Mouse (Mus musculus) MEL (cell line): ENCODE data around the gene Hps5.
A peak's percentile ranks its signal among the peaks of the same experiment; 100 is the strongest.

Experiments
- CHD1 ChIP-seq: IDR thresholded peaks from 2 replicates; pipeline ENCODE4 v1.6.1; 2012; ENCODE audit warnings: low read depth, mild to moderate bottlenecking, inconsistent platforms, low read length, improper control_type of control experiment
- CTCF ChIP-seq, 3 experiments: IDR thresholded peaks in 2 of 3; conservative IDR thresholded peaks in 1 of 3; 2 replicates each; pipeline ENCODE4 v1.5.1; 2011 to 2012; ENCODE audit warnings: low read length in 3 of 3, low read depth in 2 of 3, mild to moderate bottlenecking in 2 of 3, improper control_type of control experiment in 1 of 3, inconsistent platforms in 1 of 3, mixed read lengths in 1 of 3, moderate library complexity in 1 of 3; ENCODE audit not compliant: control insufficient read depth in 1 of 3, insufficient read depth in 1 of 3, poor library complexity in 1 of 3, severe bottlenecking in 1 of 3
- E2F4 ChIP-seq: IDR thresholded peaks from 2 replicates; pipeline ENCODE4 v1.6.1; 2011; ENCODE audit warnings: low read depth, low read length, improper control_type of control experiment, borderline replicate concordance
- GATA1 ChIP-seq: IDR thresholded peaks from 2 replicates; pipeline ENCODE4 v1.6.1; 2011; ENCODE audit warnings: low read depth, low read length, improper control_type of control experiment
- MAFK ChIP-seq: IDR thresholded peaks from 2 replicates; pipeline ENCODE4 v1.6.1; 2011; ENCODE audit warnings: low read depth, mild to moderate bottlenecking, low read length, improper control_type of control experiment, borderline replicate concordance
- MAX ChIP-seq: IDR thresholded peaks from 2 replicates; pipeline ENCODE4 v1.6.1; 2011; ENCODE audit warnings: low read length, improper control_type of control experiment
- POLR2A ChIP-seq, 2 experiments: IDR thresholded peaks; 2 replicates each; pipeline ENCODE4 v1.6.1; 2011 to 2012; ENCODE audit warnings: low read length in 2 of 2, mild to moderate bottlenecking in 2 of 2, control low read depth in 1 of 2, improper control_type of control experiment in 1 of 2, low read depth in 1 of 2, moderate library complexity in 1 of 2; ENCODE audit not compliant: control insufficient read depth in 1 of 2, insufficient read depth in 1 of 2, poor library complexity in 1 of 2
- RAD21 ChIP-seq: IDR thresholded peaks from 2 replicates; pipeline ENCODE4 v1.6.1; 2011; ENCODE audit warnings: mild to moderate bottlenecking, low read depth, low read length, improper control_type of control experiment
- SIN3A ChIP-seq: IDR thresholded peaks from 2 replicates; pipeline ENCODE4 v1.6.1; 2012; ENCODE audit warnings: low read length, improper control_type of control experiment, inconsistent platforms
- USF1 ChIP-seq: IDR thresholded peaks from 2 replicates; pipeline ENCODE4 v1.6.1; 2014; ENCODE audit warnings: low read depth, mild to moderate bottlenecking, inconsistent platforms, low read length, improper control_type of control experiment, moderate library complexity
- ZC3H11A ChIP-seq: IDR thresholded peaks from 2 replicates; pipeline ENCODE4 v1.6.1; 2012; ENCODE audit warnings: low read depth, mild to moderate bottlenecking, inconsistent platforms, low read length, improper control_type of control experiment

- TF ChIP-seq CHD1 (no peak), MAX (peak; percentile 69; the same call in 1 of the 2 replicates), SIN3A (peak; percentile 23; the same call in 1 of the 2 replicates), E2F4 (no peak), USF1 (peak; percentile 93), ZC3H11A (no peak), RAD21 (no peak), POLR2A (IDR thresholded peaks at IDR 0.05; ENCODE audit: control insufficient read depth in 1 of 2, insufficient read depth in 1 of 2, low read depth in 1 of 2, low read length in 2 of 2, poor library complexity in 1 of 2) (peak in 1 of 2 experiments; percentile 44; a peak in 1 of 4 replicates), CTCF (IDR thresholded peaks at IDR 0.05 in 2 of 3, conservative IDR thresholded peaks at IDR 0.05 in 1 of 3; ENCODE audit: control insufficient read depth in 1 of 3, insufficient read depth in 1 of 3, low read depth in 2 of 3, low read length in 3 of 3, poor library complexity in 1 of 3, severe bottlenecking in 1 of 3) (no peak), GATA1 (no peak), MAFK (no peak)
Observed at GRCm38 (mm10) chr7:46720460-46720859, 75.4 kb downstream of the Hps5 start.
